Mouse (Mus musculus) G1E (cell line): ENCODE data around the gene Urgcp.

Experiments used
- CTCF ChIP-seq: IDR thresholded peaks from 2 replicates; pipeline ENCODE4 v1.5.1; 2012; ENCODE audit warnings: low read depth, low read length, inconsistent platforms, mixed read lengths
- POLR2AphosphoS5 ChIP-seq: IDR thresholded peaks from 2 replicates; pipeline ENCODE4 v1.6.1; 2012; ENCODE audit warnings: low read depth, low read length, inconsistent platforms; ENCODE audit not compliant: insufficient replicate concordance

GRCm38 (mm10) chr11:5716938-5717705 is 45.1 kb downstream of the Urgcp start:
- no peak for TF ChIP-seq CTCF
- TF ChIP-seq POLR2AphosphoS5 = no peak
